In genomic region chr1:171221281-171222193, GRCm38 (mm10) we compare ENCODE assay signal across 7 mouse cellular contexts. TPM values are rescaled to one million over a fixed set of nuclear protein-coding genes. Genes with fewer than 3 reads are reported as not detected.
A peak's percentile ranks its signal among the peaks of the same experiment; 100 is the strongest.
DNase-seq lines count a peak whose midpoint lies in the region; ATAC-seq and TF ChIP-seq lines count a peak whose summit lies in the region.

No protein-coding gene starts in this region.

- peak overlapping the region; percentile 91 for H3K4me2 ChIP-seq in lung, embryonic 14.5 days
- peak overlapping the region; percentile 74 for H3K4me2 ChIP-seq in embryonic facial prominence, embryonic 12.5 days (replicated peaks)

- TF ChIP-seq CTCF in lung, embryonic 14.5 days (IDR thresholded peaks at IDR 0.05; ENCODE audit: low read depth) = no peak

- DNase-seq in lung, embryonic 14.5 days = no peak
- DNase-seq in lung, adult 18-20 months = no peak
- DNase-seq in ZHBTc4 (ENCODE audit: low read depth, low spot score) = peak; percentile 55
- peak; percentile 46 for DNase-seq in induced T-regulatory cell, adult 2 months (ENCODE audit: low read depth)
- DNase-seq in ovary, postnatal 10 days (ENCODE audit: low spot score) = no peak

- no peaks in the 10 kb centered on the region for H3K9me3 ChIP-seq in lung, embryonic 14.5 days (ENCODE audit: low read depth, low read length)
- H3K9me3 ChIP-seq in embryonic facial prominence, embryonic 12.5 days = no peaks in the 10 kb centered on the region

- WGBS in lung, embryonic 14.5 days = 6% methylated on average over 22 of the region's 22 CpGs
- WGBS in embryonic facial prominence, embryonic 12.5 days = 6% methylated on average over 22 of the region's 22 CpGs
- WGBS in macrophage (ENCODE audit: missing documents) = 10% methylated on average over 22 of the region's 22 CpGs

- H3K79me2 ChIP-seq in macrophage (ENCODE audit: inconsistent target) = peaks cover 10% of the 10 kb centered on the region; the same call in 1 of the 2 replicates

- no peaks in the 10 kb centered on the region for H3K27me3 ChIP-seq in lung, embryonic 14.5 days (ENCODE audit: insufficient read depth, low read length)
- no peaks in the 10 kb centered on the region for H3K27me3 ChIP-seq in embryonic facial prominence, embryonic 12.5 days

- ATAC-seq in lung, embryonic 14.5 days (ENCODE audit: insufficient read depth) = no peak
- no peak for ATAC-seq in embryonic facial prominence, embryonic 12.5 days (ENCODE audit: insufficient number of reproducible peaks, insufficient read depth, low FRiP score, low TSS enrichment)

- 0 out of 2 replicates have a peak overlapping the region, but pooled peaks have one; percentile 12 for H3K27ac ChIP-seq in lung, embryonic 14.5 days (ENCODE audit: low read depth)
- no peak overlapping the region for H3K27ac ChIP-seq in embryonic facial prominence, embryonic 12.5 days
- peak overlapping the region; percentile 73 for H3K27ac ChIP-seq in macrophage

- peak overlapping the region; percentile 61 for H3K4me3 ChIP-seq in lung, embryonic 14.5 days (ENCODE audit: low read depth, low read length)
- peak overlapping the region; percentile 56 for H3K4me3 ChIP-seq in embryonic facial prominence, embryonic 12.5 days
- H3K4me3 ChIP-seq in macrophage (ENCODE audit: inconsistent target) = peak overlapping the region; percentile 88

- H3K36me3 ChIP-seq in lung, embryonic 14.5 days (ENCODE audit: insufficient read depth) = peaks cover 24% of the 10 kb centered on the region
- H3K36me3 ChIP-seq in embryonic facial prominence, embryonic 12.5 days = no peaks in the 10 kb centered on the region
- peaks cover 23% of the 10 kb centered on the region for H3K36me3 ChIP-seq in macrophage (ENCODE audit: inconsistent target)

- peak overlapping the region; percentile 53 for H3K9ac ChIP-seq in lung, embryonic 14.5 days
- peak overlapping the region; percentile 51 for H3K9ac ChIP-seq in embryonic facial prominence, embryonic 12.5 days

- H3K4me1 ChIP-seq in lung, embryonic 14.5 days (ENCODE audit: insufficient read depth) = peaks cover 6% of the 10 kb centered on the region; the same call in 1 of the 2 replicates
- H3K4me1 ChIP-seq in embryonic facial prominence, embryonic 12.5 days = peaks cover 9% of the 10 kb centered on the region

RNA-seq across cellular contexts. Expression of gene Tomm40l, which starts 0.8 kb away (rescaled TPM):
- 33.7 and 37.9 TPM in 2 replicates for polyA plus RNA-seq in lung, embryonic 14.5 days (2014; fragmentation: Nextera tagmentation; extraction: Ambion mirVana)
- polyA plus RNA-seq in embryonic facial prominence, embryonic 12.5 days (2016; fragmentation: Nextera tagmentation; extraction: Ambion mirVana) = 31.9 and 33.9 TPM in 2 replicates
- 10 to 100 TPM; 10.1 to 72.2 (median 32.8) TPM for total RNA-seq in macrophage (2018; cell fraction: chromatin; rRNA removed)
- 10 to 100 TPM; 14.6 to 28.8 (median 22.2) TPM for total RNA-seq in macrophage (2018; cell fraction: cytosol; rRNA removed)
- 10 to 100 TPM; 13.0 to 48.9 (median 29.2) TPM for total RNA-seq in macrophage (2018; cell fraction: nucleus; rRNA removed)
- polyA plus RNA-seq in macrophage (2018) = 13.6 to 38.3 TPM (median 28.2 TPM) in 3 replicates

RNA-seq across cellular contexts. Expression of gene Apoa2, which starts 3.3 kb away (rescaled TPM):
- polyA plus RNA-seq in lung, embryonic 14.5 days (2014; fragmentation: Nextera tagmentation; extraction: Ambion mirVana) = 1.6 and 3.7 TPM in 2 replicates
- polyA plus RNA-seq in embryonic facial prominence, embryonic 12.5 days (2016; fragmentation: Nextera tagmentation; extraction: Ambion mirVana) = 3.5 and 3.7 TPM in 2 replicates
- total RNA-seq in macrophage (2018; cell fraction: chromatin; rRNA removed) = not detected
- total RNA-seq in macrophage (2018; cell fraction: cytosol; rRNA removed) = 1 to 10 TPM in 13 of 26 experiments, under 1 TPM in 10, not detected in 3; 0.47 to 1.8 (median 1.0) TPM
- total RNA-seq in macrophage (2018; cell fraction: nucleus; rRNA removed) = not detected
- polyA plus RNA-seq in macrophage (2018) = 1.1 TPM in 1 of 3 replicates, not detected in the others

RNA-seq across cellular contexts. Expression of gene Nr1i3, which starts 7.8 kb away (rescaled TPM):
- 0.13 and 0.23 TPM in 2 replicates for polyA plus RNA-seq in lung, embryonic 14.5 days (2014; fragmentation: Nextera tagmentation; extraction: Ambion mirVana)
- polyA plus RNA-seq in embryonic facial prominence, embryonic 12.5 days (2016; fragmentation: Nextera tagmentation; extraction: Ambion mirVana) = 0.08 and 0.26 TPM in 2 replicates
- under 1 TPM in 4 of 26 experiments, not detected in 22; 0.19 to 0.37 (median 0.26) TPM for total RNA-seq in macrophage (2018; cell fraction: chromatin; rRNA removed)
- total RNA-seq in macrophage (2018; cell fraction: cytosol; rRNA removed) = under 1 TPM in 3 of 26 experiments, not detected in 23; 0.03 to 0.10 (median 0.05) TPM
- under 1 TPM in 5 of 26 experiments, not detected in 21; 0.22 to 0.44 (median 0.34) TPM for total RNA-seq in macrophage (2018; cell fraction: nucleus; rRNA removed)
- polyA plus RNA-seq in macrophage (2018) = 0.13 TPM in 1 of 3 replicates, not detected in the others

RNA-seq across cellular contexts. Expression of gene Fcer1g, which starts 12.6 kb away (rescaled TPM):
- polyA plus RNA-seq in lung, embryonic 14.5 days (2014; fragmentation: Nextera tagmentation; extraction: Ambion mirVana) = 44.2 and 47.3 TPM in 2 replicates
- 23.3 and 23.6 TPM in 2 replicates for polyA plus RNA-seq in embryonic facial prominence, embryonic 12.5 days (2016; fragmentation: Nextera tagmentation; extraction: Ambion mirVana)
- total RNA-seq in macrophage (2018; cell fraction: chromatin; rRNA removed) = 100 to 1,000 TPM in 25 of 26 experiments, 10 to 100 TPM in 1; 78.8 to 647 (median 361) TPM
- 1,000 to 10,000 TPM; 1,924 to 5,319 (median 3,310) TPM for total RNA-seq in macrophage (2018; cell fraction: cytosol; rRNA removed)
- total RNA-seq in macrophage (2018; cell fraction: nucleus; rRNA removed) = 1,000 to 10,000 TPM in 15 of 26 experiments, 100 to 1,000 TPM in 11; 367 to 3,018 (median 1,452) TPM
- polyA plus RNA-seq in macrophage (2018) = 1,664 to 2,638 TPM (median 2,193 TPM) in 3 replicates

RNA-seq across cellular contexts. Expression of gene Pcp4l1, which starts 25.5 kb away (rescaled TPM):
- polyA plus RNA-seq in lung, embryonic 14.5 days (2014; fragmentation: Nextera tagmentation; extraction: Ambion mirVana) = 5.7 and 6.0 TPM in 2 replicates
- polyA plus RNA-seq in embryonic facial prominence, embryonic 12.5 days (2016; fragmentation: Nextera tagmentation; extraction: Ambion mirVana) = 9.2 and 9.3 TPM in 2 replicates
- total RNA-seq in macrophage (2018; cell fraction: chromatin; rRNA removed) = 1 to 10 TPM in 5 of 26 experiments, under 1 TPM in 9, not detected in 12; 0.50 to 5.0 (median 0.83) TPM
- total RNA-seq in macrophage (2018; cell fraction: cytosol; rRNA removed) = 10 to 100 TPM in 22 of 26 experiments, 1 to 10 TPM in 4; 8.0 to 69.3 (median 26.9) TPM
- 10 to 100 TPM in 3 of 26 experiments, 1 to 10 TPM in 23; 1.0 to 16.8 (median 4.3) TPM for total RNA-seq in macrophage (2018; cell fraction: nucleus; rRNA removed)
- 46.6 to 83.8 TPM (median 63.3 TPM) in 3 replicates for polyA plus RNA-seq in macrophage (2018)

Comparison
In these comparisons a context has a peak if more than half of its experiments do, and no peak if none do; other contexts are left out.
1. DNase-seq: peak in ZHBTc4 (single experiment) and induced T-regulatory cell, adult 2 months (single experiment); none in lung, embryonic 14.5 days (single experiment), lung, adult 18-20 months (0 of 2) and ovary, postnatal 10 days (single experiment).
2. Peak in every context shown above with its lines, with median percentiles within 50 percentile points of each other: H3K4me3 ChIP-seq.